Mouse (Mus musculus) left cerebral cortex, postnatal 14 days (tissue): ENCODE measurements around the gene Atp6v0c. TPM values are rescaled to one million over a fixed set of nuclear protein-coding genes. Genes with fewer than 3 reads are reported as not detected.
A peak's percentile ranks its signal among the peaks of the same experiment; 100 is the strongest.

Experiments used
- DNase-seq, 2 experiments: peaks; one replicate each; pipeline ENCODE4 v3.0.0; 2021 to 2022; ENCODE audit warnings: low spot score in 2 of 2, mixed read lengths in 1 of 2
- intact Hi-C: fragments of 180-260 bp; cut with DNase I; formaldehyde crosslinking; loops from one replicate; pipeline ENCODE4 v1.15.1; 2025
- total RNA-seq, 2 experiments: library from RNA; stranded (reverse); gene quantifications; 2 replicates each; pipeline ENCODE4 v1.2.3; 2021

The Atp6v0c gene
- total RNA-seq, 2 experiments from 2014 or later, result 1,506 to 1,590 TPM

GRCm38 (mm10) chr17:24167120-24167519 is 2.4 kb downstream of the Atp6v0c start:
- intact Hi-C loops, result loop anchor here (5.0 kb wide), 1 partner anchor 40 kb away; the partner anchor contains the start of genes Ntn3 and Tbc1d24
- no peak for DNase-seq

- intact Hi-C loops, result loop anchor here (5.0 kb wide), 1 partner anchor 43 kb away; the partner anchor contains the start of genes Ntn3 and Tbc1d24
These were observed 4.8 kb downstream of the Atp6v0c start for GRCm38 (mm10) chr17:24164566-24165259.

GRCm38 (mm10) chr17:24163176-24163962 is 6.1 kb downstream of the Atp6v0c start, which contains the start of gene Amdhd2:
Gene Amdhd2, minus strand, starts transcription at chr17:24163766.
- intact Hi-C loops, result no loop called here
- peak; percentile 99 to 100 for DNase-seq

More at GRCm38 (mm10) chr17:24164566-24165259, 4.8 kb downstream of the Atp6v0c start:
- DNase-seq, result no peak

- intact Hi-C loops, result no loop called here
- DNase-seq, result no peak
These were observed 6.8 kb downstream of the Atp6v0c start for GRCm38 (mm10) chr17:24162584-24163175.

- DNase-seq, result no peak
These were observed 8.0 kb downstream of the Atp6v0c start for GRCm38 (mm10) chr17:24161466-24161865.

GRCm38 (mm10) chr17:24157526-24157925 is 12.0 kb downstream of the Atp6v0c start:
- intact Hi-C loops, result no loop called here

More at GRCm38 (mm10) chr17:24161466-24161865, 8.0 kb downstream of the Atp6v0c start:
- intact Hi-C loops, result no loop called here

GRCm38 (mm10) chr17:24157121-24157520 is 12.4 kb downstream of the Atp6v0c start:
- intact Hi-C loops, result no loop called here
- no peak for DNase-seq

More at GRCm38 (mm10) chr17:24157526-24157925, 12.0 kb downstream of the Atp6v0c start:
- no peak for DNase-seq

GRCm38 (mm10) chr17:24156394-24156793 is 13.1 kb downstream of the Atp6v0c start:
- intact Hi-C loops, result no loop called here
- DNase-seq, result no peak

- intact Hi-C loops, result no loop called here
- DNase-seq, result no peak
These were observed 13.8 kb downstream of the Atp6v0c start for GRCm38 (mm10) chr17:24155742-24156141.

- intact Hi-C loops, result no loop called here
- no peak for DNase-seq
These were observed 15.0 kb downstream of the Atp6v0c start for GRCm38 (mm10) chr17:24154463-24154862.

- intact Hi-C loops, result no loop called here
- peak; percentile 75 to 79 for DNase-seq
These were observed 17.5 kb downstream of the Atp6v0c start for GRCm38 (mm10) chr17:24151890-24152563.

GRCm38 (mm10) chr17:24151382-24151781 is 18.1 kb downstream of the Atp6v0c start:
- intact Hi-C loops, result no loop called here
- no peak for DNase-seq

- no peak for DNase-seq
- intact Hi-C loops, result no loop called here
These were observed 18.7 kb downstream of the Atp6v0c start, which contains the start of gene Pdpk1 for GRCm38 (mm10) chr17:24150824-24151223. Gene Pdpk1, minus strand, starts transcription at chr17:24150924.

- DNase-seq, result no peak
- intact Hi-C loops, result no loop called here
These were observed 20.1 kb downstream of the Atp6v0c start for GRCm38 (mm10) chr17:24149421-24149820.

- intact Hi-C loops, result loop anchor here (5.0 kb wide), 2 partner anchors 71 to 209 kb away; partner anchors contain the start of genes Abca17, Abca3 and Kctd5
- no peak for DNase-seq
These were observed 26.6 kb downstream of the Atp6v0c start for GRCm38 (mm10) chr17:24142897-24143296.

GRCm38 (mm10) chr17:24141425-24141920 is 28.0 kb downstream of the Atp6v0c start:
- intact Hi-C loops, result loop anchor here (5.0 kb wide), 2 partner anchors 69 to 211 kb away; partner anchors contain the start of genes Abca17, Abca3 and Kctd5
- DNase-seq, result peak; percentile 98

- intact Hi-C loops, result loop anchor here (5.0 kb wide), 2 partner anchors 69 to 211 kb away; partner anchors contain the start of genes Abca17, Abca3 and Kctd5
These were observed 28.6 kb downstream of the Atp6v0c start for GRCm38 (mm10) chr17:24140845-24141424.

GRCm38 (mm10) chr17:24139968-24140367 is 29.5 kb downstream of the Atp6v0c start:
- no peak for DNase-seq
- intact Hi-C loops, result loop anchor here (5.0 kb wide), 2 partner anchors 68 to 212 kb away; partner anchors contain the start of genes Abca17, Abca3 and Kctd5

More at GRCm38 (mm10) chr17:24140845-24141424, 28.6 kb downstream of the Atp6v0c start:
- no peak for DNase-seq
